Mouse (Mus musculus) spleen, adult 2 months (tissue): ENCODE results near the gene Zdhhc19.

Experiments used
- CTCF ChIP-seq: fragments of 200-500 bp; IDR thresholded peaks from 2 replicates; pipeline ENCODE4 v1.5.1; 2011; ENCODE audit warnings: mild to moderate bottlenecking, inconsistent platforms; ENCODE audit not compliant: insufficient read depth, insufficient read length, insufficient replicate concordance; ENCODE audit errors: extremely low read depth
- POLR2A ChIP-seq: fragments of 200-500 bp; IDR thresholded peaks from 2 replicates; pipeline ENCODE4 v1.6.1; 2011; ENCODE audit warnings: low read depth, low read length, inconsistent platforms

DNA sequence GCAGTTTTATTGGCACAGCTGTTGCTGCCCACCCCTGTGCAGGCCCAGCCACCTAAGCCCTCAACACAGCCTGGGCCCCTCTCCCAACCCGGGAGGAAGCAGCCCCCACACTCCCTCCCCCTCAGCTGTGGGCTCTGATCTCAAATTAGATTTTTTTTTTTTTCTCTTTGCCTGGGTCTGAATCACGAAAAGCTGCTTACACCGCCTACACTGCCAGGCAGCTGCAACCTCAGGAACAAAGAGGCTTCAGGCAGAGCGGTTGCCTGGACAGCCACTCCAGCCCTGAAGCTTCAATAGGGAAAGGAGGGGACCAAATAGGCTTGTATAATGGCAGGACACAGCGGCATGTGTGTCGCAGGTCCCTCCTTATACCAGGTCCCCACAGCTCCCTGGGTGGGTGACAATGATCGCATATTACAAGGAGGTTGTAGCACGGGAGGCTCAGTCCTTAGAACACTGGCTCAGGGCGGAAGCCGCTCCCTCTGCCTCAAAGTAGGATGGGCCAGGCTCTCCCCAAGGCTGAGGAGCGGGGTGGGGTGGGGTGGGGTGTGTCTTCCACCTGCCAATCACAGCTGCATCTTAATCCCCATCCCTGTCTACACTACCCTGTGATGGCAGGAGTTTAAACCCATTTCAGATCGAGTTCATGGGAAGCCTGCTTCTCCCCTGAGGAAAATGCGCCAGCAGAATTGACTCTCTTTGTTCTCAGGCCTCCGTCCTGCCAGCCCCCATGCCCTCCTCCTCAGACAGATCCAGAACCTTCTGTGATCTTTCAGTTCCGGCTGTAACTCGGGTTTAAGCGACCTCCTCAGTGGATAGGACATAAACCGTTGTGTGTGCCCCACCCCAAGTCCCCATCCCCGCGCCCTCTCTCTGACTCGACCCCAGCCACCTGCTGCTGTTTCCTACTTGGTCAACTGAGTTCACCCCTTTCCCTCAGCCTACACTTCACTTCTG is 20.2 kb downstream of the Zdhhc19 start:
- TF ChIP-seq CTCF (no peak), POLR2A (no peak)
